Mouse (Mus musculus) embryonic facial prominence, embryonic 11.5 days (tissue): ENCODE measurements around the gene Tert. TPM values are rescaled to one million over a fixed set of nuclear protein-coding genes. Genes with fewer than 3 reads are reported as not detected.
A peak's percentile ranks its signal among the peaks of the same experiment; 100 is the strongest.

Experiments used
- ATAC-seq: fragments of 200-750 bp; cut with Nextera tagmentation; replicated peaks from 2 replicates; pipeline ENCODE4 v1.8.0; 2017; ENCODE audit warnings: low read depth; ENCODE audit not compliant: insufficient number of reproducible peaks, low FRiP score, low TSS enrichment
- DNase-seq: peaks from one replicate; pipeline ENCODE4 v3.0.0-alpha.2; 2015; ENCODE audit warnings: low spot score
- H3K27ac ChIP-seq: fragments of 300-500 bp; sonication (generic); replicated peaks from 2 replicates; pipeline ENCODE4 v1.5.1; 2014; ENCODE audit warnings: mild to moderate bottlenecking, low read depth, low read length, control low read depth
- H3K27me3 ChIP-seq: fragments of 300-500 bp; sonication (generic); 2 replicates; pipeline ENCODE4 v1.6.1; 2014; ENCODE audit warnings: mild to moderate bottlenecking, low read length, moderate library complexity, mixed read lengths; ENCODE audit not compliant: control insufficient read depth, insufficient read depth
- H3K36me3 ChIP-seq: fragments of 300-500 bp; sonication (generic); replicated peaks from 2 replicates; pipeline ENCODE4 v1.6.1; 2014; ENCODE audit warnings: low read depth, mild to moderate bottlenecking, low read length, moderate library complexity, mixed read lengths; ENCODE audit not compliant: control insufficient read depth, insufficient read depth
- H3K4me1 ChIP-seq: fragments of 300-500 bp; sonication (generic); 2 replicates; pipeline ENCODE4 v1.6.1; 2014; ENCODE audit warnings: low read length, mixed read lengths; ENCODE audit not compliant: control insufficient read depth, insufficient read depth
- H3K4me2 ChIP-seq: fragments of 300-500 bp; sonication (generic); 2 replicates; pipeline ENCODE4 v1.6.1; 2014; ENCODE audit warnings: low read depth, mild to moderate bottlenecking, control low read depth, low read length, moderate library complexity
- H3K4me3 ChIP-seq: fragments of 300-500 bp; sonication (generic); 2 replicates; pipeline ENCODE4 v1.5.1; 2014; ENCODE audit warnings: low read depth, low read length, control low read depth
- H3K9ac ChIP-seq: fragments of 300-500 bp; sonication (generic); replicated peaks from 2 replicates; pipeline ENCODE4 v1.6.1; 2014; ENCODE audit warnings: mild to moderate bottlenecking, control low read depth, low read length
- H3K9me3 ChIP-seq: fragments of 300-500 bp; sonication (generic); replicated peaks from 2 replicates; pipeline ENCODE4 v1.6.1; 2016; ENCODE audit warnings: mild to moderate bottlenecking, low read length, inconsistent platforms, mixed read lengths; ENCODE audit not compliant: control insufficient read depth
- WGBS: fragments of 180-500 bp; shearing (Covaris S2); extraction: QIAGEN DNeasy Blood & Tissue Kit; methylation state at CpG from one replicate; pipeline ENCODE4 v1.1.7; 2014; 5-methylcytosine and 5-hydroxymethylcytosine counted together
- polyA plus RNA-seq: library from polyadenylated mRNA; unstranded; fragments of >200 nt; fragmentation: Nextera tagmentation; extraction: Ambion mirVana; gene quantifications from 2 replicates; pipeline ENCODE4 v1.2.1, GENCODE M21; 2014

The Tert gene
- polyA plus RNA-seq, 1 experiment from 2014 or later = 3.3 TPM

GRCm38 (mm10) chr13:73604156-73604957 lies 22.4 kb upstream of the Tert start:
- ATAC-seq (peak; percentile 86), DNase-seq (no peak)
- no peaks in the 10 kb centered on the region for H3K27me3 ChIP-seq
- no peaks in the 10 kb centered on the region for H3K9me3 ChIP-seq
- 4% methylated on average over 34 of the region's 39 CpGs for WGBS
- peak overlapping the region; percentile 89 for H3K4me2 ChIP-seq
- H3K4me3 ChIP-seq = peak overlapping the region; percentile 76
- H3K36me3 ChIP-seq = no peaks in the 10 kb centered on the region; the same call in 1 of the 2 replicates
- peak overlapping the region; percentile 86 for H3K9ac ChIP-seq
- peak overlapping the region; percentile 14; the same call in 1 of the 2 replicates for H3K27ac ChIP-seq
- no peaks in the 10 kb centered on the region for H3K4me1 ChIP-seq

- DNase-seq (no peak), ATAC-seq (no peak)
- no peaks in the 10 kb centered on the region for H3K4me1 ChIP-seq
- H3K27ac ChIP-seq = no peak overlapping the region
- no peak overlapping the region for H3K9ac ChIP-seq
- peaks cover 2% of the 10 kb centered on the region for H3K36me3 ChIP-seq
- 91% methylated on average over 5 of the region's 5 CpGs for WGBS
- no peaks in the 10 kb centered on the region for H3K27me3 ChIP-seq
- H3K9me3 ChIP-seq = no peaks in the 10 kb centered on the region
- no peak overlapping the region for H3K4me3 ChIP-seq
- H3K4me2 ChIP-seq = no peak overlapping the region
Measured at GRCm38 (mm10) chr13:73618406-73618805, 8.3 kb upstream of the Tert start.

DNA sequence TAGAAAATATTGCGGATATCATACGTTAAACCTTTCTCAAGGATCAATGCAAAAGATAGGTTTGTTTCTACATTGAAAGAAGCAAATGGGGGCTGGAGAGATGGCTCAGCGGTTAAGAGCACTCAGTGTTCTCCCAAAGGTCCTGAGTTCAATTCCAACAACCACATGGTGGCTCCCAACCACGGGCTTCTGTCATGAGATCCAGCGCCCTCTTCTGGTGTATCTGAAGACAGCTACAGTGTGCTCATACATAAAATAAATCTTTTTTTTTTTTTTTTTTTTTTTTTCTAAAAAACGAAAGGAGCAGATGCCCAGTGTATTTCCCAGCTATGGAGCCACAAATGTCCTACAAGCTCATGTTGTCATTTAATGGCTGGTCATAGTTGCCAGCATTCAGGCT lies 6.1 kb upstream of the Tert start:
- no peak overlapping the region for H3K4me3 ChIP-seq
- DNase-seq (peak; percentile 36), ATAC-seq (no peak)
- 71% methylated on average over 6 of the region's 6 CpGs for WGBS
- H3K4me1 ChIP-seq = no peaks in the 10 kb centered on the region
- H3K9me3 ChIP-seq = no peaks in the 10 kb centered on the region
- H3K4me2 ChIP-seq = no peak overlapping the region
- no peaks in the 10 kb centered on the region; the same call in none of the 2 replicates for H3K36me3 ChIP-seq
- H3K27me3 ChIP-seq = no peaks in the 10 kb centered on the region
- H3K9ac ChIP-seq = no peak overlapping the region
- no peak overlapping the region for H3K27ac ChIP-seq

- no peaks in the 10 kb centered on the region; the same call in 1 of the 2 replicates for H3K4me1 ChIP-seq
- ATAC-seq (peak; percentile 46; the same call in 1 of the 2 replicates), DNase-seq (no peak)
- H3K36me3 ChIP-seq = no peaks in the 10 kb centered on the region; the same call in 1 of the 2 replicates
- peak overlapping the region; percentile 85 for H3K9ac ChIP-seq
- no peaks in the 10 kb centered on the region for H3K9me3 ChIP-seq
- H3K27me3 ChIP-seq = no peaks in the 10 kb centered on the region
- H3K4me3 ChIP-seq = peak overlapping the region; percentile 59
- H3K27ac ChIP-seq = no peak overlapping the region
- H3K4me2 ChIP-seq = peak overlapping the region; percentile 92
- 42% methylated on average over 6 of the region's 6 CpGs for WGBS
Measured at GRCm38 (mm10) chr13:73626410-73626744, 334 bp upstream of the Tert start.

DNA sequence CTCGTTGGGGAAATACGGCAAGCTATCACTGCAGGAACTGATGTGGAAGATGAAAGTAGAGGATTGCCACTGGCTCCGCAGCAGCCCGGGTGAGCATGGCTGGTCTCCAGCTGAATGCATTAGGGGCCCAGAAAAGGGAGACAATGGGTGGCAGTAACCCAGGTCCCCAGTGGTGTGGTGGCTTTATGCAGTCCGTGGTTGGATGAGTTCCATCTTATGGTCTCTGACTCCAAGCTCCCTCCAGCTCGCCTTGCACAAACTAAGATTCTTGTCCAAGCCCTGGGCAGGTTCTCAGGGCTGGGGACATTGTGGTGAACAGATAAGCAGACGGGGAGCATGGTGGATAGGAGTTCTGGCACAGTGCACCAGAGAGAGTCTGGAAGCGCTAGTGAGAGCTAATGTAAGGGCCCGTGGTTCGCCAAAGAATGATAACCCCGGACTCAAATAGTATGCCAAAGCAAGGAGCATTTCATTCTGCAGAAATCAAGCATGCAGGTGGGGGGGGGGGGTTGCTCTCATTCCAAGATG lies 1.9 kb downstream of the Tert start:
- no peak for DNase-seq
- no peak overlapping the region for H3K9ac ChIP-seq
- H3K36me3 ChIP-seq = no peaks in the 10 kb centered on the region; the same call in 1 of the 2 replicates
- no peak overlapping the region for H3K4me2 ChIP-seq
- H3K4me3 ChIP-seq = no peak overlapping the region
- no peak overlapping the region for H3K27ac ChIP-seq
- no peaks in the 10 kb centered on the region; the same call in 1 of the 2 replicates for H3K4me1 ChIP-seq
- no peak for ATAC-seq
- H3K9me3 ChIP-seq = no peaks in the 10 kb centered on the region
- 90% methylated on average over 11 of the region's 11 CpGs for WGBS
- no peaks in the 10 kb centered on the region for H3K27me3 ChIP-seq

DNA sequence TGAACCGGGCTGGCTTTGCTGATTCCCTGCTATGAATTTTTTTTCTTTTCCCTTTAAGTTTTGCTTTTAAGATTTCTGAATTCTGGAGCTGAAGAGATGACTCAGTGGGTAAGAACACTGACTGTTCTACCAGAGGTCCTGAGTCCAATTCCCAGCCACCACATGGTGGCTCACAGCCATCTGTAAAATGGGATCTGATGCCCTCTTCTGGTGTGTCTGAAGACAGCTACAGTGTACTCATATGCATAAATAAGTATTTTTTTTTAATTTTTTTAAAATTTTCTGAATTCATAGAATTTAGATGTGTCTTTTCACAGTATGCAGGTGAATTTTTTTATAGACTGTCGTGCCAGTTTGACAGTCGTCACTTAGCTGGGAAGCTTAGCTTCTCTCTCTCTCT lies 5.1 kb downstream of the Tert start:
- no peak overlapping the region for H3K27ac ChIP-seq
- H3K9me3 ChIP-seq = no peaks in the 10 kb centered on the region
- H3K27me3 ChIP-seq = no peaks in the 10 kb centered on the region
- H3K4me2 ChIP-seq = no peak overlapping the region
- H3K4me1 ChIP-seq = no peaks in the 10 kb centered on the region; the same call in 1 of the 2 replicates
- H3K36me3 ChIP-seq = no peaks in the 10 kb centered on the region; the same call in 1 of the 2 replicates
- 94% methylated on average over 3 of the region's 3 CpGs for WGBS
- no peak overlapping the region for H3K4me3 ChIP-seq
- no peak overlapping the region for H3K9ac ChIP-seq
- ATAC-seq = no peak
- DNase-seq = no peak

- Histone ChIP-seq H3K9ac (no peak overlapping the region), H3K36me3 (no peaks in the 10 kb centered on the region), H3K4me3 (no peak overlapping the region), H3K4me1 (no peaks in the 10 kb centered on the region), H3K4me2 (no peak overlapping the region), H3K27ac (no peak overlapping the region), H3K9me3 (no peaks in the 10 kb centered on the region), H3K27me3 (no peaks in the 10 kb centered on the region)
- WGBS = 78% methylated on average over 6 of the region's 6 CpGs
- DNase-seq = no peak
- no peak for ATAC-seq
Measured at GRCm38 (mm10) chr13:73637826-73638225, 11.1 kb downstream of the Tert start.

DNA sequence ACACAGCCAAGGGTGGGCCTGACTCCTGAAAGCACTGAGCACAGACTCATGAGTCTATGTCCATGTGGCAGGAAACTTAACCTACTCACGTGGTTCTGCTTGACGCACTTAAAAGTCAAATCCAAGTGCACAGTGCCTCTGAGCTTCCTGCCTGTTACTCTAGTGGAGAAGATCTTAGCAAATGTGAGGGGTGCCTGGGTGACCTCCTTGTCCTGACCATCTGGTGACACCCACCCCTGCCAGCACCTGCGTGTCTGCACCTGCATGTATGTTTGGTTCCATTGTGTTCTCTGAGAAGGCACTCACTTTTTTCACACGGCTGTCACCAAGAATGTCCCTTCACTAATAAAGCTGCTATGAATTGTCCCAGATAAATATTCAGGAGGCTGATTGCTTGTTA lies 14.6 kb downstream of the Tert start:
- Histone ChIP-seq H3K4me3 (no peak overlapping the region), H3K27me3 (no peaks in the 10 kb centered on the region), H3K9me3 (no peaks in the 10 kb centered on the region), H3K36me3 (no peaks in the 10 kb centered on the region), H3K27ac (no peak overlapping the region), H3K4me1 (no peaks in the 10 kb centered on the region), H3K4me2 (no peak overlapping the region), H3K9ac (no peak overlapping the region)
- ATAC-seq = no peak
- no peak for DNase-seq
- WGBS = 86% methylated on average over 4 of the region's 4 CpGs
